Mouse (Mus musculus) kidney, adult 2 months (tissue): Measurements from ENCODE around the gene Prkn.

Source experiments
- CTCF ChIP-seq: fragments of 200-500 bp; conservative IDR thresholded peaks from 2 replicates; pipeline ENCODE4 v1.5.1; 2011; ENCODE audit warnings: low read depth, mild to moderate bottlenecking, control low read depth, low read length, moderate library complexity, mixed read lengths; ENCODE audit not compliant: insufficient read depth, insufficient read length
- POLR2A ChIP-seq: fragments of 200-500 bp; IDR thresholded peaks from one replicate; pipeline ENCODE4 v1.6.1; 2011; ENCODE audit warnings: low read depth, low read length, control low read depth

DNA sequence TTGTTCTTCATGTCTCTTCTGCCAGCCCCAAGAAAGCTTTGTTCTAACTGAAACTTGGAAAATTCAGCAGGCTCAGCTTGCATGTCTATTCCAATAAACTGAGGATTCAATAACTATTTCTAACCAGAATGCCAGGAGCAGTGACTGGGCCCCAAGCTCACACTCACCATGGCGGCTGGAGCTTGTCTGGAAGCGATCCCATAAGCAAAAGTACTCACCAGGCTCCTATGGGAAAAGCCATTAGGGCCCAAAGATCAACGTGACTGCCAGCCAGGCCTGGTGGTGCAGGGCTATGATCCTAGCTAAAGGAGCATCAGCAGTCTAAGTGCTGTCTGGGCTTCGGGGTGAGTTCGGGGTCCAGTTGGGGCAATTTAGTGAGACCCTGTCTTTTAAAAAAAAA is 1048.6 kb downstream of the Prkn start:
- TF ChIP-seq CTCF (no peak), POLR2A (no peak)
